Mouse (Mus musculus): Measurements from ENCODE around the gene Efna2.

DNA sequence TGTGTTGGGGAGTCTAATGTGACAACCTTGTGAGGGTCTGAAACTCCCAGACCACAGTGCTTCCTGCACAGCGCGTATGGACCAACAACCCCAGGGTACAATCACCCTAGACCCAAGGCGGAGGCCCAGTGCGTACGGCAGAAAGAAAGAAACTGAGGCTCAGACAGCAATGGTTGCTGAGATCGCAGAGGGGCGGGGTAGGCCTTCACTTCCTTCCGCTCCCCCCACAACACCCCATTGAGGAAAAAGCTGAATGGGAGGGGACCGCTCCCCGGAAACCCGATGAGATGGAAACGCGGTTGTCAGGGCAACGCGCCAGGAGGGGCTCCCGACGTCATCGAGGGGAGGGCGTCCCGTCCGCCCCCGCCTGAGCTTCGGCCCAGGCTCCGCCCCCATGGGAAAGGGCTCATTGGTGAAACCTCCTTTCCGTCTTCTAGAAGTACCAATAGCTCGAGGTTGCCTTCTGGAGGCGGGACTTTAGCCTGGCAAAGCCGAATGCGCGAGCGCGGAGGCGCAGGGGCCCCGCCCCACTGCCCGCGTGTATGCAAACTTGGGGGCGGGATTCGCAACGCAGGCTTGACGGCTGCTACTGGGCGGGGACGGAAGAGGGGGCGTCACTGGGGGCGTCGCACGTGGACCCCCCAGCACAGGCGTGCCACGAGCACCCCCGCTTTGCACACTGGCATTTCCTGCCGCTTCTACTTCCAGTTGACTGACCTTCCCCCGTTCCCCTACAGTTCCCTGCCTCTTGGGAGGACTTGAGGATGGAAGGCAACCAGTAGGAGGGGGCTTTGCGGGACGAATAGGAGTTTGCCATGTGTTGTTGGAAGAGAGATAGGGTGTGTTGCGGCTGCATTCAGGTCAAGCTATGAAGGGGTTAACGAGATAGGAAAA is 19.5 kb upstream of the Efna2 start:
- TF ChIP-seq CTCF (IDR thresholded peaks at IDR 0.05; ENCODE audit: low read depth) (peak; percentile 19), EP300 (optimal IDR thresholded peaks at IDR 0.05) (no peak)

Measured in stomach, postnatal 0 days (tissue).